Mouse (Mus musculus) activated CD4-positive, CD25-positive, alpha-beta regulatory T cell, adult 4 months (primary cell): Measurements from ENCODE around the gene Arf6. TPM values are rescaled to one million over a fixed set of nuclear protein-coding genes. Genes with fewer than 3 reads are reported as not detected.
"Not testable (repeated sequence)": the region's sequence is repeated elsewhere in the genome, so short reads cannot be mapped to it uniquely, and the experiment has no call there.

Experiments used
- ATAC-seq: one replicate; pipeline ENCODE4 v1.8.0; 2017
- polyA plus RNA-seq, 2 experiments: library from polyadenylated mRNA; unstranded; fragments of 100-300 nt; shearing (Covaris generic); gene quantifications; one replicate each; pipeline ENCODE4 v1.2.1; 2017

Gene Arf6
- 10 to 100 TPM; 35.2 to 74.5 TPM for polyA plus RNA-seq

DNA sequence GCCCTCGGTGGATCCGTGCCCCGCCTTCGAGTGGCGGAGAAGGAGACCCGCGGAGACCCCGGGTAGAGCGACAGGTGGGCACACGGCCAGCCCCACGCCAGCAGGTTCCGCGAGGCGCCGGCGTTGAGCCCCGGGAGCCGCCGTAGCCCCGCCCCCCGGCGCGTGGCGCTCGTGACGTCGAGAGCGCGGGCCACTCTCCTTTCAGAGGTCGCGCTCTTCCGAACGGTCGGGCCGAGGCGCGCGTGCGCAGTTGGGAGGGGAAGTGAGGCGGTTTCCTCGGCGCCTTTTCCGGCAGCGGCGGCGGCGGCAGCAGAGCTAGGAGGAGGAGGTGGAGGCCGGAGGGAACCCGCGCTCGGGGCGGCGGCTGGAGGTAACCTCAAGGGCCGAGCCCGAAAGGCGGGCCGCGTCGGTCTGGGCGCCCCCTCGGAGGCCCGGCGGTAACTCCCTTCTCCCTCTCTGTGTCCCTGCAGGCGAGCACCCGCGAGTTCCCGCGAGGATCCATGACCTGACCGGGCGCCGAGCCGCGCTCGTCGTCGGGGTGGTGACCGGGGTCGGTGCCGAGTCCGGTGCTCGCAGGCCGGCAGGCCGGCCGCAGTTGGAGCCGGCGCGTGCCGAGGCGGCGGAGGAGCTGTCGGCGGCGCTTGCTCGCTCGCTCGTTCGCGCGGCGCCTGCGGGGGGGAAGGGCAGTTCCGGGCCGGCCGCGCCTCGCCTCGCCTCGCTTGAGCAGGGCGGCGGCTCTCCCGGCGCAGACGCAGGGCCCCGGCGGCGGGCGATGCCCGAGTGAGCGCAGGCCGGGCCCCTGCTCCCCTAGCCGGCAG lies at the start of gene Arf6, which contains the start of gene Gm9887:
Gene Arf6 (plus strand): TSS at position 297 of the 818 bp plus-strand sequence.
Gene Gm9887 (minus strand): TSS at position 605 of the 818 bp plus-strand sequence.
- ATAC-seq: peak; percentile 76

DNA sequence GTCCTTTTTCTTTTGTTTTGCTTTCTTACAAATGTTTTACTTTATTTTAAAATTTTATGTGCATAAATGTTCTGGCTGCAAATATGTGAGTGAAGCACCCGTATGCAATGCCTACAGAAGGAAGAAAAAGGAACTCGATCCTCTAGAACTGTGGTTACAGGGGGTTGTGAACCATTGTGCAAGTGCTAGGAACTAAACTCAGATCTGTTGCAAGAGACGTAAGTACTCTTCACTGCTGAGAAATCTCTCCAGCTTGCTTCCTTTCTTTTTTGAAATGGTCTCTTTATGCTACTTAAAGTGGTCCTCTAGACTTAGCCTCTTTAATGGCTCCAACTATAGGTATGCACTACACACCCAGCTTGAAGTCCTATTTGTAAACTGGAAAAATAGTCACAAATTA lies 40.8 kb upstream of the Arf6 start:
- ATAC-seq: no peak

DNA sequence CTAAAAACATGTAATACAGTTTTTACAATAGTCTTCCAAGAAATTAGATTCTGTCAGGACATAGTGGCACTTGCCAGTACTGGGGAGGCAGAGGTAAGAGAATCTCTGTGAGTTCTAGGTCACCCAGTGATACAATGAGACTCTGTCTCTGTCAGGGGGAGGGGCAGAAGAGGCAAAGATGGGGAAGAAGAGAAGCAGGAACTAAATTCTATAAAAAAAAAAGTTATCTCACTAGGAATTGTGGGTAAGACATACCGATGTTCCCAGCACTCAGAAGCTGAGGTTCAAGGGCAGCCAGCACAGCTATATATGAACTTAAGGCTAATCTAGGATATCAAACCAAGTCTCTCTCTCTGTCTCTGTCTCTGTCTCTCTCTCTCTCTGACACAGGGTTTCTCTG lies 39.8 kb upstream of the Arf6 start:
- no peak for ATAC-seq

DNA sequence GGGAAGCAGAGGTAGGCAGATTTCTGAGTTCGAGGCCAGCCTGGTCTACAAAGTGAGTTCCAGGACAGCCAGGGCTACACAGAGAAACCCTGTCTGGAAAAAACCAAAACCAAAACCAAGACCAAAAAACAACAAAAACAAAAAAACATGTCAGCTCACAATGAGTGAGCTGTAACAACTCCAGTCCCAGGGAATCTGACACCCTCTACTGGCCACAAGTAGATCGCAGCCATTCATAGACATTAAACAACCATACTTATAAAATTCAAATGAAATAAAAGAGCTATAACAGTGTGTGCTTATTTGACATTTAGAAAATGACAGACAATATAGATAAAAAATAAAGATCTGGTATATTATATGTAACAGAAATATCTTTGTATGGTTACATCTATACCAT lies 38.4 kb upstream of the Arf6 start:
- ATAC-seq: peak; percentile 81

DNA sequence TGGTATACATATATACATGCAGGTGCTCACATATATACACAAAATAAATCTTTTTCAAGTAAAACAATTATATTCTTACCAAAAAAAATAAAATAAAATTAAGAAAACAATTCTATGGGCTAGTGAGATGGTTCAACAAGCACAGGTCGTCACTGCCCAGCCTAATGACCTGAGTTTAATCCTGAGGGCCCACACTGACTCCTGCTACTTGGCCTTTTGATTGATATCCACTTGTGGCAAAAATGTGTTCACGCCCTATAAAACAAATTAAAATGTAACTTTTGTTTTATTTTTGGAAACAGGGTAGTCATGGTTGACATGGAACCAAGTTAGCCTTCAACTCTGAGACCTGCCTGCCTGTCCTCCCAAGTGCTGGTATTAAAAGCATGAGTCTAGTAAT lies 22.0 kb upstream of the Arf6 start:
- ATAC-seq: no peak

DNA sequence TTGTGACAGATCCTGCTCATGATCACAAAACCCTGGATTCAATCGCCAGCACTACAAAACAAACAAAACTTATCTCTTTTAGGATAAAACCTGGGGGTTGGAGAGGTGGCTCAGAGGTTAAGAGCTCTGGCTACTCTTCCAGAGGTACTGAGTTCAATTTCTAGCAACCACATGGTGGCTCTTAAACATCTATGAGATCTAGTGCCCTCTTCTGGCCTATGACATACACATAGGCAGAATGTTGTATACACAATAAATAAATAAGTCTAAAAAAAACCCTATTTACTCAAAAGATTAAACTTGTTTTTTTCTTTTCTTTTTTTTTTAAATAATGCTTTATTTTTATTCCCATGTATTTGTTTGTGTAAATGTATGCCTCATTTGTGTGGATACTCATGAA lies 20.3 kb upstream of the Arf6 start:
- ATAC-seq: peak; percentile 47

DNA sequence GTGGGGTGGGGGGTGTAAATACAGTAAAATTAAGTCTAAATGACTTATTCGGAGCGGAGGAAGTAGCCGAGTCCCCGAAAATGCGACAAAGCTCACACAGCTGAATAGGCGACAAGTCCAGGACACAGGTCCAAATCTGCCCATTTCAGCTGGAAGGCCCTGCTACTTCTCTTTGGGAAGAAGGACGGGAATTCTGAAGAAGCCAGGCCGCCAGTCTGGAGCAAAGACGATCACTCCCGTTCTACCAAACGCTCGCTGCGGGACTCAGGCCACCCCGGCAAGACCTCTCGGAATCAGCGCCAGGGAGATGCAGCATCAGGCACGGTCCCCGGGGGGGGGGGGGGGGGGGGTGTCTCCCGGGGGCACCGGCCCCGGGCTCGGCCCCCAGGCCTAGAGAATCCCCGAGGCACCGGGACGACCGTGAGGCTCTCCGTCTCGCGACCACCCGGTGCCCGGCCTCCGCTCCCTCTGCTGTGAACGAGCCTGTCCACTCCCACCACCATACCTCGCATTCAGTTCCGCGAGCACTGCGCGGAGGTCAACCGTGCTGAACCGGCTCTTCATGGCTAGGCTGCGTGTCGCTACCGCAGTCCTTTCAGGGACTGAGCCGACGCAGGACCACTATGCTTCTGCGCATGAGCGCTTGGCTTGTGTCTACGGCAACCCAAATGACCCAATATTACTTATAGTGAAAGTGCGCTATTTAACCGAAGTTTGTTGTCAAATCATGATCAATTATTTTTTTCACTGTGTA lies 15.2 kb upstream of the Arf6 start, which contains the start of gene Nemf:
Gene Nemf (minus strand): TSS at position 620 of the 754 bp plus-strand sequence.
- peak; percentile 28 for ATAC-seq

DNA sequence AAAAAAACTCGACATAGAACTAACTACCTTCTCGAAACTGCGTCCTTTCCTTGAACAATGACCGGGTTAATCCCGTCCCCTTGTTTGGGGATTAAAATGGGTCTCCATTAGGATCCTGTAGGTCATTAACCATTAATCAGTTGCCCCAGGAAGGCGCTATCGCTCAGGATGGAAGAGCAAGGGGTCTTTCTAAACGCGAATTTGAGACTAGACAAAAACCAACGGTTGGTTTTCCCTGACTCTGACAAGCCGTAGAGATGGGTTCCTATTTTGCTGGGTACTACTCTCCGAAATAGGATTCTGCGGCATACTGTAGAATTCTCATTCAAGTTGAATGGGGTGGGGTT lies 14.7 kb upstream of the Arf6 start:
- no peak for ATAC-seq

DNA sequence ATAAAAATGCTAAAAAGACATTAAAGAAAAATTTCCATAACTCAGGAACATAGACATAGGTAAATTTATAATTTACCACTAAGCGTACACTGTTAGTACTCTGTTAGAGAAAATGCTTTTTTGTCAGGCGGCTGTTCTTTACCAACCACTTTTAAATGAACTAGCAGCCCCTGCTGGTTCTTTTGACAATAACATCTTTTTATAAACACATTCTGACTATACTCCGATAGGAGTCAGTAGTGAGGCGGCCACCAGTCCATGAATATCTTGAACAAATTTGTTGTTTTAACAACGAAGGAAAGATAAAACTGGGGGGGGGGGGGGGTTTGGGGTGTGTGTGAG lies 11.3 kb upstream of the Arf6 start:
- ATAC-seq: peak; percentile 21

DNA sequence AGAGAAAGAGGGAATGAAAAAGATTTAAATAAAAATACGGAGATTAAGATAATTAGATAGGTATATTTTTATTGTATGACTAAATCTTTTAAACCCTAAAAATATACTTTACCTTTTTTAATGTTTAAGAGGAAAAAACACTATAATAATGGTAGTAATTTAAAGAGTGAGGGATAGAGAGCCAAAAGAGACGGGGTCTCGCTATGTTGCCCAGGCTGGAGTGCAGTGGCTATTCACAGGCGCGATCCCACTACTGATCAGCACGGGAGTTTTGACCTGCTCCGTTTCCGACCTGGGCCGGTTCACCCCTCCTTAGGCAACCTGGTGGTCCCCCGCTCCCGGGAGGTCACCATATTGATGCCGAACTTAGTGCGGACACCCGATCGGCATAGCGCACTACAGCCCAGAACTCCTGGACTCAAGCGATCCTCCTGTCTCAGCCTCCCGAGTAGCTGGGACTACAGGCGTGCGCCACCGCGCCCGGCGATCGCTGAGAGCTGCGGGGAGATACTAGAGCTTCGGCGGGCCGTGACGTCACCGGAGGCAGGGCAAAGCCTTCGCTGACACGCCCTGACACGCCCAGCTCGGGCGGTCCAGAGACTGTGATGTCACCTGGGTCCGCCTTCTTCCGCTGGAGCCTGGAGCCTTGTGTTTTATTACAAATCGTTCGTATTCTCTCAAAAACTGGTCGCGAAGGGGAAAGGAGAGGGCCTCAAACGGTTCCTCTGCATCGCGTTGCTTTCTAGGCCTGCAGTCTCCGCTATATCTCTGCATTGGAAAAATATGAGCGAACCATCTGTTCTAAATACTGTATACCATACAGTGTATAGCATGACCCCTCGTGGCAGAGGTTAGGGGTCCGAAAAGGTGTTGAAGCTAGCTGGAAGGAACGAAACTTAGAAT lies 10.7 kb upstream of the Arf6 start:
- ATAC-seq: peak; percentile 84

DNA sequence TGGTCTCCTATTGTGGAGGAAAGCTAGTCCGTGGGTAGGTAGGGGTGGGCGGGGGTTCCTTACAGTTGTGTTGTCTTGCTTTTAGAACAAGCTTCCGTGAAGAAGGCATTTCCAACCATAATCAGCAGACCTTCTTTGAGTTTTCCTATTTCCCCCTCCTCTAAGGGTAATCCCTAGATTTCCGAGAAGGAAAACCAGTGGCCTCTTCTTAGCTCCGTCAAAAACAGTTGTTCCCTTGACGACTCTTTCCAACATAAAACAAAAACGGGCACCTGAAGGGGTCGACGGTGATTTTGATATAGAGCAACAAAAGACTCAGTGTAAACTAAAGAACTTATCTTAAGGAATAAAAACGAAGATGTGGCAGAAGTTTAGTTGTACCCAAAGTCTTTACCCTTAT lies 10.0 kb upstream of the Arf6 start:
- no peak for ATAC-seq

DNA sequence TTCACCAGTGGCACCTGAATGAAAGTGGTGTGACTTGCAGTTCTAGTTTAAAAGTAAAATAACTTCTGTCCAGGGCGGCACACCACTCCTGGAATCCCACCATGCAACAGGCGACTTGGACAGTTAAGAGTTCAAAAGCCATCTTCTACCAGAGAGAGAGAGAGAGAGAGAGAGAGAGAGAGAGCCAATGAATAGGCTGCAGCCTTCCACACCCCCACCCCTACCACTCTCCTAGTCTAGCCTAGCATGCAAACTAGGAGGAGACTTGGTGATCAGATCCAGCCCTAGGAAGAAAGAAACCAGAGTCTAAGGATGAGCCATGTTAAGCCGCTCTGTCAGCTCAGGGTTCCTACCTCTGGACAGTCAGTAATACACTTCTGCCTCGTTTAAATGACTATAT lies 9.6 kb upstream of the Arf6 start:
- no peak for ATAC-seq

DNA sequence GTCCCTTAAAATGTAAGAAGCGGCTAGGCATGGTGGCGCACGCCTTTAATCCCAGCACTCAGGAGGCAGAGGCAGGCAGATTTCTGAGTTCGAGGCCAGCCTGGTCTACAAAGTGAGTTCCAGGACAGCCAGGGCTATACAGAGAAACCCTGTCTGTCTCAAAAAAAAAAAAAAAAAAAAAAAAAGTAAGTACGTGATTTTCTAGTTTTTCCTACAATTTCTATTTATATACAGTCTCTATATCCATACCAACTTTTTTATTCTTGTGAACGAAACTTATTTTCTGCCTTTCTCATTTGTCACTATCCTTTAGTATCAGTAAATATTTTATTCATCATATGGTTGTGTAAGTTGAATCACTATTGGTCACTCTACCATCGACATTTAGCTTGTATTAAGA lies 8.8 kb upstream of the Arf6 start:
- not testable (repeated sequence) for ATAC-seq

DNA sequence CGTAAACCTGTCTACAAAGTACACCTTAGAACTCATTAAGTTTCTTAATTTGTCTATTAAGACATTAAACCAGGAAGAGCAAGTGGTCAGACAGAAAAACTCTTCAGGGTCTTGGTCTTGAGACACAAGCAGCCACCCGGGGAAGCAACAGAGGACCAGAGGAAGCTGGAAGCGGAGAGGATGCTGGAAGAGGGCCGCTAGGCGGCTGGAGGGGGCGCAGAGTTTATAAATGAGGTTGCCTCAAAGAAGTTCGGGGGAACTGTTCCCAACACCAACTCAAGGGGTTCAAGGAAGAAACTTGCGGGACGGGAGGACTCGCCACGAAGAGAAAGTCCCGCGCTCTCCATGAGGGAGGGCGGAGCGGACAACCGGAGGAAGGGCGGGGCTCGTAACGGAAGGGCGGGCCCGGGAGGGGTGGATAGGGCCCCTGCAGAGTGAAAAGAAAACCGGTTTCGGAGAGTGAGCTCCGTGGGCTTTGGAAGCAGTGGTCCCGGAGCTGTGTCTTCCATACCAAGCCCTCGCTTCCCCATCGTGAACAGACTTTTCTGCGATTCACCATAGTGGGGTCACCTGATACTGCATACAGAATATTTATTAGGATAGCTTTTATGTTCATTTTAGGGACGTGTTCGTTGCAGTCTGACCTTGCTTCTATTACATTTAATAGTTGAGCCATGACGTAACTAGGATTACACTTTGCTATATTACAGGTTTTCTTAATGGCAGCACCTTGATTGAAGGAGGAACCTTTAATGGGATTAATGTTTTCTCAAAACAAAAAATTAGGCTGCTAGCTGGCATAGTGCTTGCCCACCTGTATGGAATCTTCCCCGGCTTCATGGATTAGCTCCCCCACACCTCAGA lies 7.8 kb upstream of the Arf6 start:
- ATAC-seq: peak; percentile 55

DNA sequence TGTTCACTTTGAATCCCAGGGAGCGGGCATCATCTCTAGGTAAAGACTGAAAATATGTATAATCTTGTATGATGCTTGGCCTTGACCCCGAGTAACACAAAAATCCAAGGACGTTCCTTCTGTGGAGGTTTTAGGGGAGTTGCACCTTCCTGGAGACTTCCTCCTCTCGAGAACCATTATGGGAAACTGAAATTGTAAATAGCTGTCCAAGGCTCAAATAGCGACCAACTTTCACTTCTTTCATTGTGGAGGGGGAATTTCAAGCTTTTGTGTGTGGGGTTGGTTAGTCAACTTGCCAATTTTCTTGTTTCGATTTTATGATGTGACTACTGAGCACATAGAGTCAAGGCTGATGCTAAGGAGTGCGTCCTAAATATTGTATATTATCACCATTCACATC lies 6.2 kb upstream of the Arf6 start:
- no peak for ATAC-seq

DNA sequence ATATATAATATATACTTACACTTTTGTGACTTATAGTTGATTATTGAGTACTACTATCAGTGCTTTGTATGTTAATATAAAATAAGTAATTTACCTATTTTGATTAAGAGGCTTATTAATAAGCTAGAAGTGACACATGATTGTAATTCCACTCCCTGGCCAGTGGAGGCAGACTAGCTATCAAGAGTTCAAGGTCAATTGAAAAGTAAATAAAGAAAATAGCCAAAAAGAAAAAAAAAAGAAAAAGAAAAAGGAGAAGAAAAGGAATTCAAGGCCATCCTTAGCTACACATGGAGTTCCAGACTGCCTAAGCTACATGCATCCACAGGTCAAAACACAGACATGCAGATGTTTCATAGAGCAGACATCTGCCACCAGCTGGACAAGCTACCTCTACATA lies 5.5 kb upstream of the Arf6 start:
- ATAC-seq: no peak

DNA sequence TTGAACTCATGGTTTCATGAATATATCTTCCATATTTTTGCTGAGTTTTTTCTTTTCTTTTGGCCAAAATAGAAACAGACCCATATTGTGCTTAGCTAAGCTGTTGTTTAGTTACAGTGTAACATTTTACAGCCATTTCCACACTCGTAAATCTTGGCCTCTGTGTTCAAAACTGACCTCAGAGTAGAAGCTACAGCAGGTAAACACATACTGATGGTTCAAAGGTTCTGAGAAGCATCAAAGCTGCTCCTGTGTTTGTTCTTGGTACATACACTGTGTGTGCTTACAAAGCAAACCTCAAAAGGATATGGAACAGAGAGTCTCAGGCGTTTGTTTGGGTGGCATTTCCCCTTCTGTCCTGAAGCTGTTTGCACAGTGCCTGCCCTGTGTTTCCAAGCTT lies 4.4 kb upstream of the Arf6 start:
- no peak for ATAC-seq

DNA sequence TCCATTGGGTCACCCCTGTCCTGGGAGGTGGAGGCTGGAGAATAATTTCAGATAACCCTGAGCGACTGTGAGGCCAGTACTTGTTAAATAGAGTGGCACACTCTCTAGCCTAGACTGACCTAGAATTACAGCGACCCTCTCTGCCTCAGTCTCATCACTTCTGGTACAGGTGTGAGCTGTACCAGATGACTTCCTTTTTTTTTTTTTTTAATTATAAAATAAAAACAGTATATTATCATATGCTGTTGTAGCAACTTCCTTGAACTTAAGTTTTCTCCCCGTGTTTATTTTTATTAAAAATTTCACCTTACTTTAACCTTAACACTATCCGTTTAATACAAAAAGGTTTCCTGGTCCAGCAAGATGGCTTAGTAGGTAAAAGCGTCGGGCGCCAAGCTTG lies 1.0 kb upstream of the Arf6 start:
- no peak for ATAC-seq

DNA sequence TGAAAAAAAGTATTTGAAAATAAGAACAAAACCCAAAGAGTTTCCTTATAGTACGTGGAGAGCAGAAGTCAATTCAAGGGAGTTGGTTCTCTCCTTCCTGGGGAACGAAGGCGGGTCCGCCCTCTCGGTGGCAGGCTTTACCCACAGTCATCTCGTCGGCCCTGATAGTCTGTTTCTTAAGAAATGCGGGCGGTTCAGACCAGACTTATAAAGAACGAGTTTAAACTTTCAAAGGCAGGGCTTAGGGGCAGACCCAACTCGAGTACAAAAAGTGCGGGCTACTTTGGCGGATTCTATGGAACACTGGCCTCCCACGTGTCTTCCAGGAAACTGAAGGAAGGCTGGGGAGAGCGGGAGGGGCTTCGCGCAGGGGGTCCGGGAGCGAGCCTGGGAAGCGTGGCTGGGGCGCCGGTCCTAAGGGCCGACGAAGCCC lies 513 bp upstream of the Arf6 start:
- peak; percentile 28 for ATAC-seq

DNA sequence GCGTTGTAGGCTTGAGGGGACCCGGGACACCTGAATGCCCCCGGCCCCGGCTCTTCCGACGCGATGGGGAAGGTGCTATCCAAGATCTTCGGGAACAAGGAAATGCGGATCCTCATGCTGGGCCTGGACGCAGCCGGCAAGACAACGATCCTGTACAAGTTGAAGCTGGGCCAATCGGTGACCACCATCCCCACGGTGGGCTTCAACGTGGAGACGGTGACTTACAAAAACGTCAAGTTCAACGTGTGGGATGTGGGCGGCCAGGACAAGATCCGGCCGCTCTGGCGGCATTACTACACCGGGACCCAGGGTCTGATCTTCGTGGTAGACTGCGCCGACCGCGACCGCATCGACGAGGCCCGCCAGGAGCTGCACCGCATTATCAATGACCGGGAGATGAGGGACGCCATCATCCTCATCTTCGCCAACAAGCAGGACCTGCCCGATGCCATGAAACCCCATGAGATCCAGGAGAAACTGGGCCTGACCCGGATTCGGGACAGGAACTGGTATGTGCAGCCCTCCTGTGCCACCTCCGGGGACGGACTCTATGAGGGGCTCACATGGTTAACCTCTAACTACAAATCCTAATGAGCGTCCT lies 881 bp downstream of the Arf6 start:
- no peak for ATAC-seq
